Mouse (Mus musculus): ENCODE measurements at regions not wholly inside any gene's neighbourhood (a gene's known extent, or its start where the extent isn't known, plus 50 kb on each side); places are given as distances from the start of the nearest gene placed in this dataset.

DNA sequence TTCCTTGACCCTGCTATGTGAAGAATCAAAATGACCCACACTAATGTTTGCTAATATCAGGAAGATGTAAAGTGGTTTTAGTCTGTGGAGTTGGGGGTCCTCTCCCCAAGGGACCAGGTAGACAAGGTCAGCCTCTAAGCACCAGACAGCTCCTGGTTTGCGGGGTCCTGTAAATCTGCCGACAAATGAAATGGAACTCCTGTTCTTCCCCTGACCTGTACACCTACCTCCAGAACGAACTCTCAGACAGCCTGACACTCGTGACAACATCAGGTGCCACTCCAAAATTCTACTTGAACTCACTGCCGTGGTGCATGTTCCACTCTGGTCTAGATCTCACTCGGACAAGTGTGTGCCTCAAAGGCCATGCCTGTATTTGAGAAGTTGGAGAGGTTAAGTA, 121.8 kb upstream of the Cdkn3 start:
- no peak for DNase-seq (ENCODE audit: low spot score)

DNA sequence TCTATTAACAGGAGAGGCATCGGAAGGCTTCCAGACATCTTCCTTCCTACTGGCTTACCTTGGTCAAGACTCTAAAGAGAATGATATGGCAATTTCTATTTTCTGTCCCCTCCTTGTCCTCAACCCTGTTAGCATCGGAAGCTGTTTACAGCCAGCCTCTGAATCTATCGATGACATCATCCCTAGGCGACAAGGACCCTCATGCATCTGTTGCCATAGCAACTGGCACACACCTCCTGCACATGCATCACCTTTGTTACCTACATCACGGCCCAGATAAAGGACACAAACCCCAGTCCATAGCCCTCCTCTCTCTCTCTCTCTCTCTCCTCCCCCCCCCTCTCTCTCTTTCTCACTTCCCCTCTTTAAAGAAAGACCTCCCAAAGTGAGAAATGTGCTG, 123.1 kb upstream of the Cdkn3 start:
- no peak for DNase-seq (ENCODE audit: low spot score)

DNA sequence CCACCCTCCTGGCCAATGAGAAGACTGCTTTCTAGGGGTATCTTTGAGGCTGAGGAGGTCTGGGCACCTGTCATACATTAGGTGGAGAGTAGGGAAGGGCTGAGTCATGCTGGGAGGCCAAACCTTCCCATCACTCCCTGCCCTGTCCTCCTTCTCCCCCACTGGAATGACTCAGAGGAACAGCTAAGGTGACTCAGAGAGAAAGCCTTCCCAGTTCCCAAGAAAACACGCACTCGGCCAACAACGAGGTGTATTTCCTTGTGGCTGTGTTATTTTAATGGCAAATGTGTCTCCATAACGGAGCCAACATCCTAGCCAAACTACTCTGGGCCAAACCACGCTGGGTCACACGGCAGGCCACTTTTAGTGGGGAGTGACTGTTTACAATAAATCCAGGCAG, 124.0 kb upstream of the Cdkn3 start:
- peak; percentile 8 for DNase-seq (ENCODE audit: low spot score)

DNA sequence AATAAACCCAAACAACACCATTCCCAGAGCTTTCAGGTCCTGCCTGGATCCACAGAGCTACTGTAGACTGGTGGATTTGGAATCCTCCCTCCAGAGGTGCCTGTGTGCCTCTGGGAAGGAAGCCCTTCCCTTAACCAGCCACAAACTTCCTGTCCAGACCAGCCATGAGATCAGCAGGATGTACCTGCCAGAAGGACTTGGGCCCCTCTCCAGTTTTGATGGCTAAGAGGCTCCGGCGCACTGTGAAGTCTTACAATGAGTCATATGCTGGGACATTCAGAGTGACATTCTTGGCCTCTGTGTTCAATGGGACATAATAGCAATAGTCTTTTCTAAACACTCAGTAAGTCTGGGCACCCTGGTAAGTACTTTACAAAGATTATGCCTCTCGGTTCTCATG, 125.0 kb upstream of the Cdkn3 start:
- no peak for DNase-seq (ENCODE audit: low spot score)

DNA sequence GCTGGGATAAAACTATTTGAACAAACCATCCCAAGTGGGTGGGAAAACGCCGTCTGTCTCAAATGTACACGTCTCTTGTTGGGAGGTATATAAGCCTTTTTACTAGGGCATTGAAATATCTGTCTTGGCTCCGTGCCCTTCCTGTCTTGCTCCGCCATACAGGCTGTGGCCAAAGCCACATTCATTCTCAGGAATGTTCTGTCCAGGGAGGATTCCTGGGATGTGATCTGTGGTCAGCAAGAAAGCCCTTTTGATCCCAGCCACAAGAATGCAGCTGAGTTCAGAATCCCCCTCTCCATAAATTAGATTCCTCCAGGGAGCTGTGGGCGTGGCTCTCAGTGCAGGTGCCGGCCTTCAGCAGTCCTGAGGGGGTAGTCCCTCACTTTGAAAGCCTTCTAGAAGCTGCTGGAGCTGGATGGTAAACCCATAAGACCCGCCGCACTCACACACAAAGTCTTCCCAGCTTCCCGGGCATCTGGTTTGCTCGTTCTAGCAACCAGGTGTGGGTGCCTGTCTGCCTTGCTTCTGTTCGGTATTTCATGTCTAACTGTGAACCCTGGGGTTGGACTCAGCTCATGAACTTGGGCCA, 125.6 kb upstream of the Cdkn3 start:
- peak; percentile 4 for DNase-seq (ENCODE audit: low spot score)

DNA sequence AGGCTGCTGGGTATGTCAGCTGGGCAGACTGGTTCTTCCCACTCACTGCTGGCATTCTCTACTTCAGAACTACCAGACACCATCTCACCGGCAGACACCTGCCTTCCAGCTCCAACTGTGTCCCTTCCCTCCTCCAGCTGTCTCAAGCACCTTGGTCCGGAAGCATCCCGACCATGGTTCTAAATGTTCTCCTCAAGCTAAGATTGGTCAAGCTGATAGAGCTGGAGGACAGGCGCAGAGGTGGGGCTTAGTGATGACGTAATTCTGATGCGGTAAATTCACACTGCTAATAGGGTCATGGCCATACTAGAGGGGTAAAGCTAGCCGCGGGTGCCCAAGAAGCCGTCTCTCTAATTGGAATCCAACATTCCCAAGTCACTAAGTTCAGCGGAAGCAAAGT, 126.1 kb upstream of the Cdkn3 start:
- DNase-seq (ENCODE audit: low spot score): no peak

DNA sequence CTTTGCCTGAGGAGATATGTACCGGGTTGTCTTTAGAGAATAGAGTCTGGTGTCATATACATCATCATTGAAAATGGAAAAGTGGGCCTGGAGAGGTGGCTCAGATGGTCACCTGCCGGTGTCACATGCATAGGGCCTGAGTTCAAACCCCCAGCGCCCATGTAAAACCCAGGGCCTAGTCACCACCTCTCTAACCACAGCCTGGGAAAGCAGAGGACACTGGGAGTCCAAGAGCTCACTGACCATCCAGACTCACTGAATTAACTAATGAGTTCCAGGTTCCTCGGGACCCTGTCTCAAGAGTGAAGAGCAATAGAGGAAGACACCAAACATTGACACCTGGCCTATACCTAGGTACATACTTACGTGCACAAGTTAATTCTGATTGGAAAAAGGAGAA, 132.7 kb upstream of the Cdkn3 start:
- DNase-seq (ENCODE audit: low spot score): no peak

DNA sequence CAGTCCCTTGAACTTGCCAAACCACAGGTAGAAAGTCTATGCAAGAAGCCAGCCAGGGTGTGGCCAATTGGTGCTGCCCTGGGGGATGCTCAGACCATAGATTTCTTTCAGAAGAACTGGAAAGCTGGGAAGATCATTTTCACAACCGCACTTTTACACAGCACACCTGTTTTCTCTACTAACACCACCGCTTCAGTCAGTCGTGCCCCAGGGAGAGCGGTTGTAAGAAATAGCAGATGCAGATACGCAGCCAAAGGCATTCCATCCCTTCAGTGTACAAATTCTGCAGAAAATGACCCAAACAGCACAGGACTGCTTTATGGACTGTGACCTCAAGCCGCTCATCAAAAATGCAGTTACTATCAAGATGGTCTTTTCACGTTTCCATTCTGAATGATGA, 134.6 kb upstream of the Cdkn3 start:
- DNase-seq (ENCODE audit: low spot score): no peak

DNA sequence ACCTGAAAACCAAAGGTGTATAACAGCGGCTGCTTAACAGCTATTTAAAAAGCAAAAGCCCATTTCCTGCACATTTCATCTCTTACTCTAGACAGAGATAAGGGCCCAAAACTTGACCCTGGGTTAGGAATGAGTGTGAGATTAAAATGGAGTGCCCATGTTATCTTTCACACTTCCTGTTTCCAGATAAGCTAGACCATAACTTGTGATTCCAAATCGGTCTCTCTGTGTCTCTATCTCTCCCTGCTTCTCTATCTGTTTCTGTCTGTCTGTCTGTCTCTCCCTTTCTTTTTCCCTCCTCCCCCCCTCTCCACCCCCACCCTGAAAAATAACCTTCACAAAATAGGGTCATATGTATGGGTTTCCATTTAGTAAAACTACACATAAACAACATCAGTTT, 136.7 kb upstream of the Cdkn3 start:
- no peak for DNase-seq (ENCODE audit: low spot score)

DNA sequence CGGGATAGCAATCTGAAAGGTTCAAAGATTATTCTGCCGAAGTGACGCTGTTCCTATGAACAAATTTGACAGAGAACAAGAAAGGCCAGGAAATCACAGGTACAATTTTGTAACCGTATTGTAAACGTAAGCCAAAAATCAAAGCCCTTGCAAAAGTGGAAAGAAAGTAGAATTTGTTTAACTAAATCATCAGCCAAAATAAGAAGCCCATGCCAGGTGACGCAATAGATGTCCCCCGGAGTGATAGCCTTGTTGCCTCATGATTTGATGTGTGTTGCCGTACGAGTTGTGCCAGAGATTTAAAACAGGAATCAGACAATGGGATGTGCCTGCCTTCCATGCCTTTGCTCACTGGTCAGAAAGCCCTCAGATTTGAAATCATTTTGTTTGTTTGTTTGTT, 144.3 kb upstream of the Cdkn3 start:
- DNase-seq (ENCODE audit: low spot score): no peak

DNA sequence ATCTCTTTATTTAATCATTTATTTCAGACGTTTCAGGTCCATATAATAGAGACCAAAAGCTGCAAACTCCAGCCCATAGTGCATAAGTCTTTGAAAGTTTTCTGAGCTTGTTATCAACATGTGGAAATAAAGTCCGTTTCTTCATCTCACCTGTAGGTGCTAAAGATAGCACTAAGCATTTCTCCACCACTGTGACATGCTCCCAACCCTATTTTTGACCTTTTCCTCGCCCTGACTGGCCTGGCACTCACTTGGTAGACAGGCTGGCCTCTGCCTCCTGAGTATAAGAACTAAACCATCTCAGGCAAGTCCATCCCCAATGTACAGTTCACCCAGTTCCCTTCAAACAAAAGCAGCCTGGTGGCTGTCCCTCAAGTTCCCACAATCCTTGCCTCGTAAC, 145.4 kb upstream of the Cdkn3 start:
- DNase-seq (ENCODE audit: low spot score): no peak

DNA sequence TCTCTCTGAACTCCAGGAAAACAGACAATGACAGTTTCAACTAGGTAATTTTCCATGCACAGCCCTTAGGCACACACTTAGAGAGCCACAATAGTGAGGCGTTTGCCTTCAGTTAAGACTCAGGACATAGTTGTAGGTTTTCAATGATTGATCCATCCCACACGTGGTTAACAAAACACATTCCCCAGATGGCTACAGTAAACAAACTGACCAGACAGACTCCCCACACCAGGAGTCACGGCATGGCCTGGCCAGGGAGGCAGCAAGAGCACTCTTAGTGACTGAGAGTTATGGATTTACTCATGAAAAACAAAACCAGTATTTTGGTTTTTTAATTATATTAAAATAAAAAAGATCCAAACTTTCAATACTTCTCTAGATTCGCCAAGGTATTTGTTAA, 146.6 kb upstream of the Cdkn3 start:
- no peak for DNase-seq (ENCODE audit: low spot score)

DNA sequence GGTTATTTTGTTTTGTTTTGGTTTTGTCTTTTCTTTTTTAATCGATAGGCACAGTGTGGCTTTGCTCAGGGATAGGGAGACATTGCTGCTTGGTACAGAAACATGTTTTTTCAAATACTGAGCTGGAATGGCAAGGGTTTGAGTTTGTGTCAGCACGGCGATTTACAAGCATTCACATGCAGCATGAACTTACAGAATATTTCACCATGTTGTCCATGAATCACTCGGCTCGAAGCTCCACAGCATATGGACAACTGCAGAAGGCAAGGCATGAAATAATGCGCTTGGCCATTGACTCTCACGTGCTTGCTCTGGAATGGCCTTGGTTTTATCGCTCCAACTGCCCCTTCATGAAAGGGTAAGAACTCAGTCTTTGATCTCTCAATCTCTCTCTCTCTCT, 147.1 kb upstream of the Cdkn3 start:
- no peak for DNase-seq (ENCODE audit: low spot score)

DNA sequence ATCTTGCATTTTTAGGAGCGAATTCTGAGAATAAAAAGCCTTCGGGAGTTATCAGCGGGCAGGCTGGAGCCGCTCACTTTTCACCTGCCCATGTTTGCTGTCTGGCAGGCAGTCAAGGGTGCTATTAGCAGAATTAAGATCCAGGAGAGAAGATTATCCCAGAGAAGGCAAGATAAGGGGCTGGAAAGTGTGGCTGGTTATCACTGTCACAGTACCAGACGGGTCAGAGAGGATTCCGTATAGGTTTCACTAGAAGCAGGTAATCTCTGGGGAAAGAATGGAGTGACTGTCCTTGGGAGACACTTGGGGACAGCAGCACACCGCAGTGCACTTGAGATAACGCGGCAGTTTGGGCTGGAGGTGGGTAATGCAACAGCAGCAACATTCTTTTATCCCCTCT, 147.8 kb upstream of the Cdkn3 start:
- no peak for DNase-seq (ENCODE audit: low spot score)

DNA sequence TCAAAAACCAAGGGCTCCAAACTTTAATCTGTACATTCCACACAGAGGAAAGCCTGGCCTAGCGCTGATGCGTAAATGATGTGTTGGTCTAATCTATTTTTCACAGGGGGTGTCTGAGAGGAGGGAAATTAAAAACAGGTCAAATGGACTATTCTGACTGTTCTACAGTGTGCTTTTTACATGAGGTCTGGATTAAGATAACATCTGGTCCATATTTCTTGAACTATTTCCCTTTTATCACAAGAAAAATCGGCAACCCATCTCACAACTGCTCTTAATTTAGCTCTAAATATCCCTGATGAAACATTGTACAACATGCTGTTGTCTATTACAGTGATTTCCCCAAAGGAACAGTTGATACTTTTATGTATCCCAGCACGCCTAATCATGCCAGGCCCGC, 149.4 kb upstream of the Cdkn3 start:
- DNase-seq (ENCODE audit: low spot score): no peak

DNA sequence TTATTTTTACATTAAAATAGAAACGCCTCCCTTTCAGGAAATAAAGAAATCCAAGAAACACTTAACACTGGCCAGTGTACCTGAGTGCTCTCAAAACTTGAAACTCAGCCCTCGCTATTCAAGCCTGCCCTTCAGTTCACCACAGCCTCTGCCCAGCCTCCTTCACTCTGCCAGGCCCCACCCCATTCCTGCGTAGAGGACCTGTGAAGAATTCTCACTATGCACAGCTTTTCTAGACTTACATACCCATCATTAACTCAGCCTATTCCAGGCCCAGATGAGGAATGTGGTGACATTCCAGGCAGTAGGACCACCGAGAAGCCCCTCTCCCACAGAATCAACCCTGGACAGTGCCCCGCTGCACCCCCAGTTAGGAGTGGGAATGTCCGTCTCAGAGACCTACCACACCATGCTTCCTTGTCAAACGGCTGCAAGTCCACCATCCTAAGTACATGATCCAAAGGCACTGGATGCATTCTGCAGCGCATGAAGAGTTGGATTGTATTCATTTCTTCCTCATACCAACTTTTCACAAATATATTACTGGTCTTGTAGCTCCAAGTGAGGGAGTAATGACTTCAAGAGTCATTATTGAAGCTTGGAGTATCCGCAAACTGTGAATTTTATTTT, 150.0 kb upstream of the Cdkn3 start:
- no peak for DNase-seq (ENCODE audit: low spot score)

DNA sequence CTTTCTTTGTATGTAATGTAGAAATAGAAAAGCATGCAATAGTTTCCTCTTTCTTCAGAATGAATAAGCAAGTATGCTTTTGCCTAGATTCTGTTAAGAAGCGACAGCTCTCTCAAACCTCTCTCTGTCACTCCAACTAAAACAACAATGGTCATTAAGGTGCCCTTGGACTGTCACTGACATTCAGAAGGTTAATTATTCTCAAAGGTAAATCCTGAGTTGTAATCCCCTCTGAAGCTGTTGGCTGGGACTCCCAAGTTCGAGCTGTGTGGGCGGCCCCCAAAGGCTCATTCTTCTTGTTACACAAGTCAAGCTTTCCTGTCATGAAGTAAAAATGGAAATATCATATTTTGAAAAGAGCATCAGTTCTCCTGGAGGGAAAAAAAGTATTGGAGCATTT, 153.6 kb upstream of the Cdkn3 start:
- no peak for DNase-seq (ENCODE audit: low spot score)

DNA sequence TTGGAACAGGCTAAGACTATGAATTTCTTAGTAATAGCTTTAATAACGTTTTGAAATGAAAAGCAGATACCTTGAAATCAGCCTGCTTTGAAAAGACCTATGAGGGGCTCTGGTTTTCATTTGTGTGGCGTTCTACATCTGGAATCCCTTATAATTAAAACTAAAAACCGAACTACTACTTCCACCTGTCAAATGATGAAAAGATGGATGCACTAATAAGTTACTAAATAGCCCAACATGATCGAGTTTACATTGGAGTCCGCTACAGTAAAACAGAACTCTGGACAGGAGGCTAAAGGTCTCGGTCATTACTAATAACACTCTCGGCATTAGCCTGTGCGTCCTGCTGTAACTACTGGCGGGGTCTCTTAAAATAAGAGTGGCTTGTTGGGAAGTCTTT, 154.3 kb upstream of the Cdkn3 start:
- DNase-seq (ENCODE audit: low spot score): no peak

DNA sequence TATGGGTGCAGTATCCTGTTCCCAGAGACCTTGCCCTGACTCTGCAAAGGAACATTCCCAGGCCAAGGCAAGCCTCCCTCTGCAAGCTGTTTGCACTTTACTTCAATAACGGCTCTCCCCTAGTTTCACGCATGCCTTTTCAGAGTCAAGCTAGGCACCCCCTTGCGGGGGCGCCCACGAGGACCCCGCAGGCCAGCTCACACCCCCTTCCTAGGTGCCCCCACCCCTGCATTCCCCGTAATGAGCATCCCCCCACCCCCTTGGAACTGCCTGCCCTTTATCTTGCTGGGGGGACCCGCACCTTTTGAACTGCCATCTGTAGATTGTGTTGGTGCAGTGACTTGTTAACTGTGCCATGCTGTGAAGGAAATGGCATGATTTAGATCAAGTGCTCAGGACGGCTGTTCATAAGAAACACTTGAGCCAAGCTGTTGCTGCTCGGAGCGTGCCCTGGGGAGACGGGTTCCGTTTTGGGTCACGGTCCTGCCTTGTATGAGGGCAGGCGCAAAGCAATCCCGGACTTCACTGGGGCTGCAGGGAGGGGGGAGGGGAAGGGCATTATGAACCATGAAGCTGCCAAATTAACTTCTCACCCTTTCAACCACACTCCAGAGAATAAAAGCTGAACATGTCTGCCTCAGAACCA, 155.3 kb upstream of the Cdkn3 start:
- no peak for DNase-seq (ENCODE audit: low spot score)

DNA sequence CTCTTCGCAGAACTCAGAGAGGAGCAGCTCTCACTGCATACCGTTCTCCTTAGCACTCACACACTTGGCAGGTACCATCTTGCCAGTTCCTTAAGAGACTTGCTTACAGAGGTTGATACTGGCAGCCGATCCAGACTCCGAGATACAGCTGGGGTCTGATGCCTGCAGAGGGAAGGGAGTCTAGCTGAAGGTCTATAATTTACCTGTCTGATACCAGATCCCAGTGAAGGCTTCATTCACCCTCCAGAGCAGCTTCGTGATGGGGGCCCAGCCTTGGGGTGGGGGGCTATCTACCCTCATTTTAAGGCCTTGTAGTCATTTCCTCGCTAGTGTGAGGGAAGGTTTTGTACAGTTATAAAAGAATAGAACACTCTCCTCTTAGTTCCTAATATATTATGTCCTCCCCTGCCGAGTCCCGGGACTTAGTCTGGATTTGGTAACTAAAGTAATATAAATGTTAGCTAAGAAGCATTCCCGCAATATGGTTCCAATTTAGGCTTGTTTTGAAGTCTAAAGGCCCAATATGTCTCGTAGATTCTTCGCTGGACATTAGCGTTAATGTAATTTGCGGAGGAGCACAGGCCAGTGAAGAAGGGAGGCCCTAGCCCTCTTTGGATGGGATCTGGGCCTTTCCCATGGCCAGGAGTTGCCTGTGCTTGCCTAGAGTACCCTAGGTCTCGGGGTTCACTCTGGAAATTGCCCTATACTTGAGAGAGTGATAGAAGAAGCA, 156.0 kb upstream of the Cdkn3 start:
- no peak for DNase-seq (ENCODE audit: low spot score)

DNA sequence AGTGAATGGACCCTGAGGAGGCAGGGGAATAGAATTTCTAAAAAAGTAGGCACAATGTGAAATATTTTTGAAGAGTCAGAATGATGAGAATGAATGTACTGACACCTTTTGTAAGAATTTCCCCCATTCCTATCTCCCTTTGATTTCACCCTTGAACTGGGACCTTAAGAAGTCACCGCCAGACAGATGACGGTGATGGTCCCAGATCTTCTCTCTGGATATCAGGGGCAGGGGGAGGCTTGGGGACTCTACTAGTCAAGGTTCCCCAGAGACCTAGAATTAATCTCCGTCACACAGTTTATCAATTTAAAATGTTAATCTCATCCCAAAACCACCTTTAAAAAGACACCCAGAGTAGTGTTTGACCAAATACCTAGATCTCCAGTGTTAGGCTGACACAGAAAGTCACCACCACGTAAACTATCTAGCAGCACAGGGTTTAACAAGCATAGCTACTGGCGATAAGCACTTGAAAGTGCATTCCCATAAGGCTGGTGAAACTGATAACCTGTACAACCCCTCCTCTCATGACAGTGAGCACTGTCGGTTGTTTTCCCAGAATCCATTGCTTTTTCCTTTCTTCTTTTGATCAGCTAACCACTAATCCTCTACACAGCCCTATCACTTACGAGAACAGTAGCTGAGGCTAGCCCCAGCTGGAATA, 163.5 kb upstream of the Cdkn3 start:
- DNase-seq (ENCODE audit: low spot score): no peak

DNA sequence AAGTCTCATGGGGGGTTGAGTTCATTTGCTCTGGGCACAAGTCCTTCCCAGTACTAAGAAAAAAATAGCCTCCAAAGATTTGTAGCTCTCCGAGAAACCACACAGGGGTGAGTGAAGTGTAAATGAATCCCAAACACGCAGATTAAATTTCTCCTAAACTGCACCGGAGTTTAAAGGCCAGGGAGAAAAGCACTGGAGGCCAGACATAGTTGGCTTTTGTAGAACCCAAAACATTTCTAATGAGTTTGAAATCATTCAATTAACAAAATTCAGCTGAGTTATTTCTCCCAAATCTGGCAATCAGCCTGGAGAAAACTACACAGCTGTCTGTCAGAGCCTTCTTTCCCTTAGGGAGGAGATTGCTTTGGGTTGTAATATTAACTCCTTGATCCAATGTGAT, 166.2 kb upstream of the Cdkn3 start:
- no peak for DNase-seq (ENCODE audit: low spot score)

All from urinary bladder, postnatal 25 days (tissue).